Mouse (Mus musculus): ENCODE results near the gene Chp1. TPM values are rescaled to one million over a fixed set of nuclear protein-coding genes. Genes with fewer than 3 reads are reported as not detected.

Chp1 gene
- polyA plus RNA-seq (2012; rRNA removed): 26.8 and 34.6 TPM in 2 replicates

GRCm38 (mm10) chr2:119547522-119548370 is at the start of gene Chp1, which contains the start of gene Exd1:
Chp1 (plus strand) TSS chr2:119547697.
Exd1 (minus strand) TSS chr2:119547627.

GRCm38 (mm10) chr2:119618199-119618982 is 70.9 kb downstream of the Chp1 start, which contains the start of the genes Nusap1 and Oip5:
Nusap1 (plus strand) TSS chr2:119618298.
Oip5 (minus strand) TSS chr2:119618469.

Other genes starting within 250 kb of the Chp1 start
- 1.2 and 1.3 TPM in 2 replicates for gene Dll4, start 221.9 kb upstream of the Chp1 start, polyA plus RNA-seq (2012; rRNA removed)
- gene Chac1, start 196.5 kb upstream of the Chp1 start, polyA plus RNA-seq (2012; rRNA removed): 0.98 and 2.0 TPM in 2 replicates
- 4.4 and 4.8 TPM in 2 replicates for gene Ino80, start 70.0 kb upstream of the Chp1 start, polyA plus RNA-seq (2012; rRNA removed)
- 0.12 and 0.17 TPM in 2 replicates for gene Exd1, start 70 bp upstream of the Chp1 start, polyA plus RNA-seq (2012; rRNA removed)
- gene Nusap1, start 70.6 kb downstream of the Chp1 start, polyA plus RNA-seq (2012; rRNA removed): 46.9 and 53.1 TPM in 2 replicates
- gene Oip5, start 70.8 kb downstream of the Chp1 start, polyA plus RNA-seq (2012; rRNA removed): 23.2 and 28.2 TPM in 2 replicates
- 13.3 and 15.0 TPM in 2 replicates for gene Ndufaf1, start 115.1 kb downstream of the Chp1 start, polyA plus RNA-seq (2012; rRNA removed)
- 8.2 and 9.0 TPM in 2 replicates for gene Rtf1, start 127.4 kb downstream of the Chp1 start, polyA plus RNA-seq (2012; rRNA removed)
- gene Itpka, start 194.6 kb downstream of the Chp1 start, polyA plus RNA-seq (2012; rRNA removed): 2.0 and 2.4 TPM in 2 replicates
- 0.10 and 0.13 TPM in 2 replicates for gene Ltk, start 212.7 kb downstream of the Chp1 start, polyA plus RNA-seq (2012; rRNA removed)
- 5.3 and 6.0 TPM in 2 replicates for gene Rpap1, start 239.8 kb downstream of the Chp1 start, polyA plus RNA-seq (2012; rRNA removed)